Mouse (Mus musculus) limb, embryonic 11.5 days (tissue): Measurements from ENCODE around the gene Rpl27. TPM values are rescaled to one million over a fixed set of nuclear protein-coding genes. Genes with fewer than 3 reads are reported as not detected.
A peak's percentile ranks its signal among the peaks of the same experiment; 100 is the strongest.
"Not testable (repeated sequence)": the region's sequence is repeated elsewhere in the genome, so short reads cannot be mapped to it uniquely, and the experiment has no call there.

Source experiments
- ATAC-seq: fragments of 200-750 bp; cut with Nextera tagmentation; 2 replicates; pipeline ENCODE4 v1.8.0; 2017; ENCODE audit warnings: low read depth; ENCODE audit not compliant: insufficient number of reproducible peaks, low FRiP score, low TSS enrichment
- DNase-seq: peaks from one replicate; pipeline ENCODE4 v3.0.0-alpha.2; 2015; ENCODE audit warnings: low spot score
- H3K27ac ChIP-seq: fragments of 300-500 bp; sonication (generic); replicated peaks from 2 replicates; pipeline ENCODE4 v1.5.1; 2014; ENCODE audit warnings: low read depth, mild to moderate bottlenecking, low read length
- H3K27me3 ChIP-seq: fragments of 300-500 bp; sonication (generic); 2 replicates; pipeline ENCODE4 v1.6.1; 2014; ENCODE audit warnings: mild to moderate bottlenecking, low read length, mixed read lengths; ENCODE audit not compliant: control insufficient read depth, insufficient read depth
- H3K36me3 ChIP-seq: fragments of 300-500 bp; sonication (generic); 2 replicates; pipeline ENCODE4 v1.6.1; 2014; ENCODE audit warnings: mild to moderate bottlenecking, low read length, moderate library complexity, mixed read lengths; ENCODE audit not compliant: control insufficient read depth, insufficient read depth
- H3K4me1 ChIP-seq: fragments of 300-500 bp; sonication (generic); 2 replicates; pipeline ENCODE4 v1.6.1; 2014; ENCODE audit warnings: low read length, mixed read lengths; ENCODE audit not compliant: control insufficient read depth, insufficient read depth
- H3K4me2 ChIP-seq: fragments of 300-500 bp; sonication (generic); 2 replicates; pipeline ENCODE4 v1.6.1; 2014; ENCODE audit warnings: low read depth, mild to moderate bottlenecking, moderate library complexity; ENCODE audit not compliant: severe bottlenecking
- H3K4me3 ChIP-seq: fragments of 300-500 bp; sonication (generic); 2 replicates; pipeline ENCODE4 v1.5.1; 2014; ENCODE audit warnings: low read depth, low read length
- H3K9ac ChIP-seq: fragments of 300-500 bp; sonication (generic); 2 replicates; pipeline ENCODE4 v1.6.1; 2014; ENCODE audit warnings: mild to moderate bottlenecking, low read length
- H3K9me3 ChIP-seq: fragments of 300-500 bp; sonication (generic); 2 replicates; pipeline ENCODE4 v1.6.1; 2016; ENCODE audit warnings: low read length; ENCODE audit not compliant: control insufficient read depth
- WGBS: fragments of 180-500 bp; shearing (Covaris S2); extraction: QIAGEN DNeasy Blood & Tissue Kit; methylation state at CpG from one replicate; pipeline ENCODE4 v1.1.7; 2014; 5-methylcytosine and 5-hydroxymethylcytosine counted together
- polyA plus RNA-seq: library from polyadenylated mRNA; unstranded; fragments of >200 nt; fragmentation: Nextera tagmentation; extraction: Ambion mirVana; gene quantifications from 2 replicates; pipeline ENCODE4 v1.2.1, GENCODE M21; 2014

Gene Rpl27
- polyA plus RNA-seq, 1 experiment from 2014 or later: 489 TPM

GRCm38 (mm10) chr11:101462141-101462540 lies 20.0 kb downstream of the Rpl27 start:
- H3K27me3 ChIP-seq: no peaks in the 10 kb centered on the region
- WGBS: 86% methylated on average over 14 of the region's 14 CpGs
- no peaks in the 10 kb centered on the region for H3K36me3 ChIP-seq
- DNase-seq (no peak), ATAC-seq (no peak)
- no peak overlapping the region for H3K9ac ChIP-seq
- H3K4me1 ChIP-seq: peaks cover 27% of the 10 kb centered on the region
- no peak overlapping the region for H3K4me2 ChIP-seq
- H3K27ac ChIP-seq: no peak overlapping the region
- no peaks in the 10 kb centered on the region for H3K9me3 ChIP-seq
- no peak overlapping the region for H3K4me3 ChIP-seq

GRCm38 (mm10) chr11:101462583-101463440 lies 20.7 kb downstream of the Rpl27 start:
- ATAC-seq (no peak), DNase-seq (no peak)
- Histone ChIP-seq H3K36me3 (no peaks in the 10 kb centered on the region), H3K9ac (no peak overlapping the region), H3K27ac (no peak overlapping the region), H3K9me3 (no peaks in the 10 kb centered on the region), H3K4me1 (peaks cover 31% of the 10 kb centered on the region), H3K4me3 (no peak overlapping the region), H3K27me3 (no peaks in the 10 kb centered on the region), H3K4me2 (no peak overlapping the region)
- whole genome bisulfite sequencing: 35% methylated on average over 13 of the region's 13 CpGs

GRCm38 (mm10) chr11:101464211-101465100 lies 22.4 kb downstream of the Rpl27 start, which contains the start of gene Rnd2:
TSS of gene Rnd2 (plus strand) at chr11:101464999.
- Histone ChIP-seq H3K27me3 (no peaks in the 10 kb centered on the region), H3K4me3 (peak within 1 kb of the TSS; percentile 71), H3K9me3 (no peaks in the 10 kb centered on the region), H3K27ac (0 out of 2 replicates have a peak within 1 kb of the TSS, but pooled peaks have one; percentile 12), H3K9ac (peak within 1 kb of the TSS; percentile 53), H3K4me2 (peak within 1 kb of the TSS; percentile 98), H3K36me3 (no peaks in the 10 kb centered on the region), H3K4me1 (peaks cover 38% of the 10 kb centered on the region)
- WGBS: 7% methylated on average over 12 of the region's 12 CpGs
- peak; percentile 49 for DNase-seq
- ATAC-seq: 0 out of 2 replicates have a peak, but pooled peaks have one; percentile 11

- H3K9ac ChIP-seq: peak overlapping the region; percentile 53
- H3K4me1 ChIP-seq: peaks cover 38% of the 10 kb centered on the region
- no peaks in the 10 kb centered on the region for H3K27me3 ChIP-seq
- no peaks in the 10 kb centered on the region for H3K36me3 ChIP-seq
- H3K27ac ChIP-seq: 0 out of 2 replicates have a peak overlapping the region, but pooled peaks have one; percentile 12
- H3K4me2 ChIP-seq: peak overlapping the region; percentile 98
- WGBS: under 1% methylated on average over 51 of the region's 51 CpGs
- peak; percentile 60; the same call in 1 of the 2 replicates for ATAC-seq
- peak overlapping the region; percentile 71 for H3K4me3 ChIP-seq
- DNase-seq: peak; percentile 70
- no peaks in the 10 kb centered on the region for H3K9me3 ChIP-seq
Observed at GRCm38 (mm10) chr11:101465101-101465868, 23.2 kb downstream of the Rpl27 start.

- WGBS: 2% methylated on average over 60 of the region's 60 CpGs
- Histone ChIP-seq H3K27me3 (no peaks in the 10 kb centered on the region), H3K36me3 (no peaks in the 10 kb centered on the region), H3K27ac (0 out of 2 replicates have a peak within 1 kb of the TSS, but pooled peaks have one; percentile 12), H3K4me1 (peaks cover 38% of the 10 kb centered on the region), H3K9ac (peak within 1 kb of the TSS; percentile 53), H3K9me3 (no peaks in the 10 kb centered on the region), H3K4me3 (peak within 1 kb of the TSS; percentile 71), H3K4me2 (peak within 1 kb of the TSS; percentile 98)
- peak; percentile 77 for DNase-seq
- ATAC-seq: peak; percentile 46
Observed at GRCm38 (mm10) chr11:101465869-101466551, 23.9 kb downstream of the Rpl27 start, which contains the start of gene Vat1. TSS of gene Vat1 (minus strand) at chr11:101466230.

- DNase-seq, H3K9me3 ChIP-seq, H3K36me3 ChIP-seq, H3K27ac ChIP-seq, H3K9ac ChIP-seq, ATAC-seq, H3K27me3 ChIP-seq: not testable (repeated sequence)
- Histone ChIP-seq H3K4me2 (peak overlapping the region; percentile 98), H3K4me3 (peak overlapping the region; percentile 71; the same call in 1 of the 2 replicates), H3K4me1 (peaks cover 38% of the 10 kb centered on the region)
- WGBS: 60% methylated on average over 5 of the region's 5 CpGs
Observed at GRCm38 (mm10) chr11:101466552-101466950, 24.5 kb downstream of the Rpl27 start.

- H3K27ac ChIP-seq: no peak overlapping the region
- H3K4me1 ChIP-seq: peaks cover 32% of the 10 kb centered on the region
Observed at GRCm38 (mm10) chr11:101467477-101468262, 25.6 kb downstream of the Rpl27 start.

More at GRCm38 (mm10) chr11:101467477-101468262, 25.6 kb downstream of the Rpl27 start:
- H3K27me3 ChIP-seq: no peaks in the 10 kb centered on the region
- under 1% methylated on average over 47 of the region's 54 CpGs for WGBS
- no peaks in the 10 kb centered on the region for H3K9me3 ChIP-seq
- peak; percentile 58 for ATAC-seq
- no peaks in the 10 kb centered on the region for H3K36me3 ChIP-seq
- peak overlapping the region; percentile 94 for H3K4me2 ChIP-seq
- H3K9ac ChIP-seq: peak overlapping the region; percentile 66
- DNase-seq: peak; percentile 82
- H3K4me3 ChIP-seq: peak overlapping the region; percentile 71
